Mouse (Mus musculus) megakaryocyte-erythroid progenitor cell, adult 5 weeks (primary cell): ENCODE data around the gene Tmem145. TPM values are rescaled to one million over a fixed set of nuclear protein-coding genes. Genes with fewer than 3 reads are reported as not detected.

ENCODE experiments used
- polyA plus RNA-seq: library from polyadenylated mRNA; stranded (reverse); fragments of >175 nt; gene quantifications from 2 replicates; pipeline ENCODE4 v1.2.3, GENCODE M21; 2012

Gene Tmem145
- 0.12 and 0.65 TPM in 2 replicates for polyA plus RNA-seq

DNA sequence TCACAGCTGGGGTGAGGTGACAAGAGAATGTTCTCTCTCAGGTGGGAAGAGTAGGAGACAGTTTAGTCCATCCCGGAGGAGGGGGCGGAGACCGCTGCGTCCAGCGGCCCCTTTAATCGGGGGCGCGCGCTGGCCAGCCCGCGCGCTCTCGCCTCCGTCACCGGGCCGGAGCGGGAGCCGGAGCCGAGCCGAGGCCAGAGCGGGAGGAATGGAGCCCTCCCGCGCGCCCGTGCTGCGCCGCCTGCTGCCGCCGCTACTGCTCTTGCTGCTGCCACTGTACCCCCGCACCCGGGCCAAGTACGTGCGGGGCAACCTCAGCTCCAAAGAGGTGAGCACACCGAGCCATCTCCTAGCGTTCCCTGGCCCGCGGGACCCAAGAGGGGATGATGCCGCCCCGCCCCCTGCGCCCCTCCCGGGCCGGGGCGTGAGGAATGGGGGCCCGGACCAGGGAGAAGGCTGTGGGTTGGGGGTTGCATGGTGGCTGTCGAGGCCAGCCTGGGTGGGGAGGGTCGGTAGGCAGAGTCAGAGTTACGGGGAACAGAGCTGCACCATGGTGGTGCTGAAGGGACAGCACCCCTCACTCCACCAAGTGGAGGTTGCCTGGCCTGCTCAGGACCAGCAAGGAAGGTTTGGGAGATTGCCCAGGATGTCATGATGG, at the start of gene Tmem145:
Gene Tmem145 (plus strand): TSS at position 151 of the 658 bp plus-strand sequence.

DNA sequence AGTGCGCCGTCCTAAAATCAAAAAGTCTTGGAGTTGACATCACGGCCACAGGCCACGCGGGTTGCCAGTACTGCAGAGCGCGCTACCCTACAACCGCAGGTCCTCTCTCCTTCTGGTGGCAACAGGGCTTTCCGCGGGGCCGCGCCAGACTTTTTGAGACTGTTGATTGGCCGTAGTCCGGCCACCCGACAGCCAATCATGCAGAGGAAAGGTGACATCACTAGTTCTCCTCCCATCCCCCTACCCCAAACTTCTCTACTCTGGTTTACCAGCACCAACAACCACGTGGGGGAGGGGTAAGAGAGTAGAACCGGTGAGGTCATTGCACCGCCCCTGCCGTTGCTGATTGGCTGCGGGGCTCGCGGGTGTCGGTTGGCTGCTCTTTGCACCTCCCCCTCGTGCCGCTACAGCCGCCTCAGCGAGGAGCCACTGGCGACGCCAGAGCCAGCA, 38.6 kb upstream of the Tmem145 start, which contains the start of gene Cic:
Gene Cic (plus strand): TSS at position 404 of the 450 bp plus-strand sequence.

DNA sequence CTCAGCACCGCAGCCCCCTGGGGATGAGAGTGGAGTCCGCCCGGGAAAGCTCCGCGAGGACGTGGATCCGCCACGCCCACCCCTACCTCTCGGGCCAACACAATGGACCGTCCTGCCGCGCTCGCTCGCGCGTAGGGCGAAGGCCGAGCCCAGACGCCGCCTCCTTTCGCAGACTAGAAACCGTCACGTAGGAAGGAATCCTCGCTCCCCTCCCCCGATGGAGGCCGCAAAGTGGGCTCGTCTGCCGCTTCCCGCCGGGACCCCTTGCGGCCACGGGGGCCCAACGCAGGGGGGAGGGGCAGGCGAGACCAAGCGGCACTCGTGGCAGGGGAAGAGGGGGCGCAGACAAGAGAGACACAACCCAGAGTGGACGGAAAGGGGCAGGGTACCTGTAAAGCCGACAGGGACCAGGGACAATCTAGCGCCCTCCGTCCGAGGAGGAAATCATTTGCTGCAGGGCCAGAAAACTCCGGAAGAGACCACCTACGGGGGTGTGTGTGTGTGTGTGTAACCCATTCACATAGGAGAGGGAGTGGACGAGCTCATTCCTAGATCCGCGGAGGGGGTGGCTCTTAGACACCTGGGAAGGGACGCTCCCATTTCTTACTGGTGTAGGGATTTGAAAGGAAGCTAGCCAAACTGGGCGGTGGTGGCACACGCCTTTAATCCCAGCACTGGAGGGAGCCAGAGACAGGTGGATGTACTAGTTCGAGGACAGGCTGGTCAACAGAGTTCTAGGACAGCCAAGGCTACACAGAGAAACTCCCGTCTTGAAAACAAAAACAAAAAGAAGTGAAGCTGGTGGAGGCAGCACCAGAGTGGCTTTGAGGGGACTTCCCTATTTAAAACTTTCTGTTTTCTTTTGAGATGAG, 8.2 kb upstream of the Tmem145 start, which contains the start of gene Pafah1b3:
Gene Pafah1b3 (minus strand): TSS at position 533 of the 872 bp plus-strand sequence.

DNA sequence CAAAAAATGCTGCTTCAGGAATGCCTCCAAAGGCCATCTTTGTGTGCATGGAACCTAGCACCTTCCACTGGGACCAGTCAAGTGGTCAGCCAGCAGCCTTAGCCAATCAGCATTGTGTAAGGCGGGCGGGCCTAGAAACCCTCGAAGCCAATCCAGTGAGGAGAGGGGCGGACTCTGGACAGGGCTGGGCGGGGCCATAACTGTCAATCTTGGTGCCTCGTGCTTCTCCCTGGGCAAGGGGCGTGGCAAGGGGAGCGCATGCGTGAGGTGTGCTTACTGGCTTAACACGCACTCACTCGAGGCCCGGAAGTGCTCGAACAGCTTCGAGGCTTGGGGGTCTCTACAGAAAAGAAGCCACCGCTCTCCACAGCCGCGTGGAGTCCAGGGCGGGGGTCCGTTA, 4.8 kb upstream of the Tmem145 start, which contains the start of gene Prr19:
Gene Prr19 (plus strand): TSS at position 349 of the 400 bp plus-strand sequence.

DNA sequence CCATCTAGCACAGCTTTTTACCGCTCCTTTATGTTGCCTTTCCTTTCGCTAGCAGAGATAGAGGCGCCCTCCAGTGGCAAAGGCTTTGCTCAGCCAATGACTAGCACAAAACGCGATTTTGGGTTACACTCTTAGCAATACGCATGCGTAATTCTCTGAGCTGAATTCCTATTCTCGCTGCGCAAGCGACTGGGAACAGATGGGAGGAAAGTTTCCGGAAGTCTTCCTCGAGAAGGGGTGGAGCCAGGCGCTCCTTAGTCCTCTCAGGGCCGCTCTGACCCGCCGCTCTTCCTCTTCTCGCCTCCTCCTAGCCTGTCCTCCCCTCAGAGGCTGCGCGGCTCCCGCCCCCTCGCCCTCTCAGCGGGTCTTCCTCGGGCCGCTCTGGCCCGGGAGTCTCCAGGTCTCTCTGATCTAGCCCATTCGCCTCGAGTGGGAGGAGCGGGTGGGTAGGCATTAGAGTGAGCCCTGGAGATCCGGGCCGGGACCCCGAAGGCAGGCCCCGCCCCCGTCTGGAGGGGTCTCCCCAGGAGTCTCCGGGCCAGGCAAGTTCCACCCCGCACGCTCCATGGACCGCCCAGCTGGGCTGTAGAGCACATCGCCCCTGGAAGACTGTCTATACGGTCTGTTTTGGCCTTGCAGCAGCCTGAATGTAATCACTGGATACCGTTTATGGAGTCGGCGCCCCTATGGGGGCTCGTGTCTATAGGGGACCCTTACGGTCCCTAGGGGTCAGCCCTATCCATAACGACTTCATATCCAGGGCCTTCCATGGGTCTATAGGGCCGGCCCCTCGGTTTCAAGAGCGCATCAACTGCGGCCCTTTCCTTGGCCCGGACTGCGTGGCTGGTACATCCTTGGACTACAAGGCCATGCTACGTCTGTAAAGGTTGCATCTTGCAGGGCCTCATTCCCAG, 10.9 kb downstream of the Tmem145 start, which contains the start of gene Megf8:
Gene Megf8 (plus strand): TSS at position 633 of the 914 bp plus-strand sequence.

Other genes starting within 250 kb of the Tmem145 start
- gene Grik5, start 233.8 kb upstream of the Tmem145 start, polyA plus RNA-seq = 18.8 and 31.7 TPM in 2 replicates
- gene Zfp574, start 233.5 kb upstream of the Tmem145 start, polyA plus RNA-seq = 45.8 and 46.8 TPM in 2 replicates
- 32.3 and 42.5 TPM in 2 replicates for gene Pou2f2, start 126.4 kb upstream of the Tmem145 start, polyA plus RNA-seq
- gene Dedd2, start 85.5 kb upstream of the Tmem145 start, polyA plus RNA-seq = 117 and 119 TPM in 2 replicates
- 8.5 and 10.1 TPM in 2 replicates for gene Zfp526, start 84.7 kb upstream of the Tmem145 start, polyA plus RNA-seq
- gene Gsk3a, start 68.3 kb upstream of the Tmem145 start, polyA plus RNA-seq = 140 TPM in 2 replicates
- gene Erf, start 55.3 kb upstream of the Tmem145 start, polyA plus RNA-seq = 181 and 188 TPM in 2 replicates
- gene Cic, start 38.4 kb upstream of the Tmem145 start, polyA plus RNA-seq = 471 and 510 TPM in 2 replicates
- 40.1 and 47.3 TPM in 2 replicates for gene Pafah1b3, start 8.1 kb upstream of the Tmem145 start, polyA plus RNA-seq
- 0.06 and 0.29 TPM in 2 replicates for gene Prr19, start 4.7 kb upstream of the Tmem145 start, polyA plus RNA-seq
- gene Megf8, start 11.1 kb downstream of the Tmem145 start, polyA plus RNA-seq = 12.6 and 17.7 TPM in 2 replicates
- not detected in 2 replicates for gene Cnfn, start 63.6 kb downstream of the Tmem145 start, polyA plus RNA-seq
- 23.8 and 28.8 TPM in 2 replicates for gene Lipe, start 92.6 kb downstream of the Tmem145 start, polyA plus RNA-seq
- not detected in 2 replicates for gene Cxcl17, start 106.8 kb downstream of the Tmem145 start, polyA plus RNA-seq
- gene Ceacam1, start 171.5 kb downstream of the Tmem145 start, polyA plus RNA-seq = 3.6 and 5.0 TPM in 2 replicates
- gene Ceacam2, start 233.8 kb downstream of the Tmem145 start, polyA plus RNA-seq = 0.04 TPM in 1 of 2 replicates, not detected in the other